Mouse (Mus musculus): ENCODE results near the gene Tmsb15b2. TPM values are rescaled to one million over a fixed set of nuclear protein-coding genes. Genes with fewer than 3 reads are reported as not detected.

Tmsb15b2 gene
- total RNA-seq, 2 experiments from 2014 or later = 2.2 to 7.0 TPM

Other genes with a start within 250 kb of the Tmsb15b2 start
- 100 to 1,000 TPM; 133 to 137 TPM for gene Morf4l2, start 231.8 kb downstream of the Tmsb15b2 start, total RNA-seq (2021)
- gene Glra4, start 195.4 kb downstream of the Tmsb15b2 start, total RNA-seq (2021) = not detected
- 1 to 10 TPM; 2.0 to 3.0 TPM for gene Plp1, start 152.8 kb downstream of the Tmsb15b2 start, total RNA-seq (2021)
- gene Rab9b, start 106.7 kb downstream of the Tmsb15b2 start, total RNA-seq (2021) = not detected
- not detected for gene H2bfm, start 48.2 kb downstream of the Tmsb15b2 start, total RNA-seq (2021)
- gene Tmsb15l, start 1.4 kb upstream of the Tmsb15b2 start, total RNA-seq (2021) = under 1 TPM; 0.46 to 0.59 TPM
- 1 to 10 TPM; 1.5 to 3.4 TPM for gene Tmsb15b1, start 1.4 kb upstream of the Tmsb15b2 start, total RNA-seq (2021)
- gene Zcchc18, start 17.7 kb upstream of the Tmsb15b2 start, total RNA-seq (2021) = not detected
- gene Slc25a53, start 62.8 kb upstream of the Tmsb15b2 start, total RNA-seq (2021) = 1 to 10 TPM; 1.6 to 2.6 TPM
- gene Fam199x, start 74.1 kb upstream of the Tmsb15b2 start, total RNA-seq (2021) = 1 to 10 TPM; 3.6 to 4.1 TPM
- not detected for gene Esx1, start 146.6 kb upstream of the Tmsb15b2 start, total RNA-seq (2021)